Comparison of ENCODE assay signal across 17 mouse cellular contexts in the genomic region with DNA sequence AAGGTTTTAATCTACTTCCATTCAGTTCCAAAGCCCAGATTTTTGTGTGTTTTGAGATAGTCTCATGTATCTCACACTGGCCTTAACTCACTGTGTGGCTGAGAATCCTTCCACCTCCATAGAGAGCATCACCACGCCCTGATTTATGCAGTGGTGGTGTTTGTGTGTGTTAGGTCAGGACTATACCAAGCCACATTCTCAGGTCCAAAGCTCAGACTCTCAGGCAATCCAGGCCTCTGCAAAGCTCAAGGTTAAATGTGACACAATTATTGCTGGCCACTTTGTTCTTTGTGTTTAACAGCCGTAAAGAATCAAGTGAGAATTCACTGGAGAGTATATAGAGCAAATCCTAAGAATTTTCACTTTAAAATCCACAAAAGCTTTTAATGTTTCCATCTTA.
DNase-seq lines count a peak whose midpoint lies in the region; ATAC-seq and TF ChIP-seq lines count a peak whose summit lies in the region.
"Had no signal": no experiment of that assay in that cellular context is flagged by ENCODE, and none has a peak within 500 bp of the region (broad histone marks: within the 10 kb centered on the region; RNA-seq: fewer than 3 reads in every experiment).

No protein-coding gene starts in this region.

- no peak overlapping the region for H3K9ac ChIP-seq in neural tube, embryonic 11.5 days (ENCODE audit: low read length)
- no peak overlapping the region for H3K9ac ChIP-seq in neural tube, embryonic 15.5 days (replicated peaks)
- no peak overlapping the region for H3K9ac ChIP-seq in midbrain, postnatal 0 days (replicated peaks; ENCODE audit: low read length, poor library complexity, severe bottlenecking)
- H3K9ac ChIP-seq: embryonic facial prominence, embryonic 12.5 days; heart, embryonic 15.5 days; hindbrain, embryonic 15.5 days; lung, embryonic 15.5 days had no signal

- no peak overlapping the region for H3K4me3 ChIP-seq in neural tube, embryonic 11.5 days (ENCODE audit: low read depth, low read length)
- no peak overlapping the region for H3K4me3 ChIP-seq in neural tube, embryonic 15.5 days (replicated peaks)
- no peak overlapping the region for H3K4me3 ChIP-seq in limb, embryonic 10.5 days
- no peak overlapping the region for H3K4me3 ChIP-seq in midbrain, postnatal 0 days (ENCODE audit: low read depth, low read length)
- H3K4me3 ChIP-seq: embryonic facial prominence, embryonic 12.5 days; hindbrain, embryonic 15.5 days had no signal

- WGBS in neural tube, embryonic 11.5 days: 37% methylated on average over 2 of the region's 2 CpGs
- 40% methylated on average over 2 of the region's 2 CpGs for WGBS in neural tube, embryonic 15.5 days
- 53% methylated on average over 2 of the region's 2 CpGs for WGBS in limb, embryonic 10.5 days
- 34% methylated on average over 2 of the region's 2 CpGs for whole genome bisulfite sequencing in midbrain, postnatal 0 days

- no peaks in the 10 kb centered on the region for H3K9me3 ChIP-seq in neural tube, embryonic 11.5 days (ENCODE audit: control insufficient read depth, low read length)
- no peaks in the 10 kb centered on the region for H3K9me3 ChIP-seq in neural tube, embryonic 15.5 days (replicated peaks)
- no peaks in the 10 kb centered on the region for H3K9me3 ChIP-seq in limb, embryonic 10.5 days (replicated peaks)
- H3K9me3 ChIP-seq in midbrain, postnatal 0 days (ENCODE audit: low read length): no peaks in the 10 kb centered on the region
- H3K9me3 ChIP-seq: embryonic facial prominence, embryonic 12.5 days; heart, embryonic 15.5 days; hindbrain, embryonic 15.5 days; lung, embryonic 15.5 days had no signal

- H3K36me3 ChIP-seq in neural tube, embryonic 11.5 days (ENCODE audit: control insufficient read depth, insufficient read depth, low read length): no peaks in the 10 kb centered on the region
- H3K36me3 ChIP-seq in neural tube, embryonic 15.5 days: no peaks in the 10 kb centered on the region
- H3K36me3 ChIP-seq in limb, embryonic 10.5 days: no peaks in the 10 kb centered on the region
- H3K36me3 ChIP-seq in midbrain, postnatal 0 days (ENCODE audit: insufficient read depth, low read length): no peaks in the 10 kb centered on the region
- H3K36me3 ChIP-seq: embryonic facial prominence, embryonic 12.5 days; heart, embryonic 15.5 days; hindbrain, embryonic 15.5 days; lung, embryonic 15.5 days had no signal

- 0 out of 2 replicates have a peak, but pooled peaks cover 4% of the 10 kb centered on the region for H3K4me1 ChIP-seq in neural tube, embryonic 11.5 days (ENCODE audit: control insufficient read depth, insufficient read depth, low read length)
- H3K4me1 ChIP-seq in neural tube, embryonic 15.5 days: peaks cover 9% of the 10 kb centered on the region; the same call in 1 of the 2 replicates
- H3K4me1 ChIP-seq in limb, embryonic 10.5 days: peaks cover 28% of the 10 kb centered on the region
- no peaks in the 10 kb centered on the region for H3K4me1 ChIP-seq in midbrain, postnatal 0 days (ENCODE audit: insufficient read depth, low read length)

- TF ChIP-seq CTCF in midbrain, postnatal 0 days (IDR thresholded peaks at IDR 0.05): no peak

- no peak for DNase-seq in frontal cortex, postnatal 36 days (ENCODE audit: low spot score in 2 of 2)
- no peak for DNase-seq in neural tube, embryonic 11.5 days (ENCODE audit: low spot score)
- DNase-seq in limb, embryonic 10.5 days (ENCODE audit: low spot score): no peak
- DNase-seq in midbrain, postnatal 0 days (ENCODE audit: low spot score): no peak
- no peak for DNase-seq in cerebellum, adult 9-10 months
- DNase-seq: B cell, adult 2 months; kidney, adult 8-10 months; layer of hippocampus, adult 9-11 months; spleen, adult 18-20 months; thymus, adult 18-20 months had no signal

- no peaks in the 10 kb centered on the region for H3K27me3 ChIP-seq in neural tube, embryonic 11.5 days (ENCODE audit: control insufficient read depth, insufficient read depth, low read length)
- H3K27me3 ChIP-seq in neural tube, embryonic 15.5 days (replicated peaks): no peaks in the 10 kb centered on the region
- no peaks in the 10 kb centered on the region for H3K27me3 ChIP-seq in limb, embryonic 10.5 days (ENCODE audit: low read depth, poor library complexity, severe bottlenecking)
- H3K27me3 ChIP-seq in midbrain, postnatal 0 days (ENCODE audit: insufficient read depth, low read length): no peaks in the 10 kb centered on the region
- H3K27me3 ChIP-seq: embryonic facial prominence, embryonic 12.5 days; heart, embryonic 15.5 days; hindbrain, embryonic 15.5 days; lung, embryonic 15.5 days had no signal

- ATAC-seq in frontal cortex, adult (ENCODE audit: low TSS enrichment): peak; percentile 51; the same call in 1 of the 2 replicates
- ATAC-seq in neural tube, embryonic 11.5 days (ENCODE audit: insufficient read depth, low FRiP score, low TSS enrichment): 0 out of 2 replicates have a peak, but pooled peaks have one; percentile 42
- ATAC-seq in neural tube, embryonic 15.5 days (ENCODE audit: low FRiP score): no peak; the same call in 1 of the 2 replicates
- ATAC-seq in midbrain, postnatal 0 days (ENCODE audit: low FRiP score): no peak

- H3K4me2 ChIP-seq in neural tube, embryonic 11.5 days (ENCODE audit: low read depth): no peak overlapping the region
- no peak overlapping the region for H3K4me2 ChIP-seq in neural tube, embryonic 15.5 days
- H3K4me2 ChIP-seq in midbrain, postnatal 0 days (ENCODE audit: low read depth, low read length, poor library complexity, severe bottlenecking): no peak overlapping the region

- H3K27ac ChIP-seq in neural tube, embryonic 11.5 days (ENCODE audit: low read depth, low read length): no peak overlapping the region
- H3K27ac ChIP-seq in neural tube, embryonic 15.5 days (replicated peaks): no peak overlapping the region
- peak overlapping the region; percentile 81 for H3K27ac ChIP-seq in limb, embryonic 10.5 days
- H3K27ac ChIP-seq in midbrain, postnatal 0 days (ENCODE audit: low read depth, low read length): peak overlapping the region; percentile 63; the same call in 1 of the 2 replicates
- H3K27ac ChIP-seq: embryonic facial prominence, embryonic 12.5 days; lung, embryonic 15.5 days; macrophage had no signal

Comparison
In these comparisons a context has a peak if more than half of its experiments do, and no peak if none do; other contexts are left out.
1. ATAC-seq: peak in frontal cortex, adult (single experiment) and neural tube, embryonic 11.5 days (single experiment); none in neural tube, embryonic 15.5 days (single experiment) and midbrain, postnatal 0 days (single experiment).
2. H3K27ac ChIP-seq: peak in limb, embryonic 10.5 days (single experiment) and midbrain, postnatal 0 days (single experiment); none in neural tube, embryonic 11.5 days (single experiment) and neural tube, embryonic 15.5 days (single experiment).